Mouse (Mus musculus): Measurements from ENCODE around the gene Hist1h4m. TPM values are rescaled to one million over a fixed set of nuclear protein-coding genes. Genes with fewer than 3 reads are reported as not detected.
A peak's percentile ranks its signal among the peaks of the same experiment; 100 is the strongest.
"Not testable (repeated sequence)": the region's sequence is repeated elsewhere in the genome, so short reads cannot be mapped to it uniquely, and the experiment has no call there.

The Hist1h4m gene
- polyA plus RNA-seq, 1 experiment from 2014 or later, result not detected

DNA sequence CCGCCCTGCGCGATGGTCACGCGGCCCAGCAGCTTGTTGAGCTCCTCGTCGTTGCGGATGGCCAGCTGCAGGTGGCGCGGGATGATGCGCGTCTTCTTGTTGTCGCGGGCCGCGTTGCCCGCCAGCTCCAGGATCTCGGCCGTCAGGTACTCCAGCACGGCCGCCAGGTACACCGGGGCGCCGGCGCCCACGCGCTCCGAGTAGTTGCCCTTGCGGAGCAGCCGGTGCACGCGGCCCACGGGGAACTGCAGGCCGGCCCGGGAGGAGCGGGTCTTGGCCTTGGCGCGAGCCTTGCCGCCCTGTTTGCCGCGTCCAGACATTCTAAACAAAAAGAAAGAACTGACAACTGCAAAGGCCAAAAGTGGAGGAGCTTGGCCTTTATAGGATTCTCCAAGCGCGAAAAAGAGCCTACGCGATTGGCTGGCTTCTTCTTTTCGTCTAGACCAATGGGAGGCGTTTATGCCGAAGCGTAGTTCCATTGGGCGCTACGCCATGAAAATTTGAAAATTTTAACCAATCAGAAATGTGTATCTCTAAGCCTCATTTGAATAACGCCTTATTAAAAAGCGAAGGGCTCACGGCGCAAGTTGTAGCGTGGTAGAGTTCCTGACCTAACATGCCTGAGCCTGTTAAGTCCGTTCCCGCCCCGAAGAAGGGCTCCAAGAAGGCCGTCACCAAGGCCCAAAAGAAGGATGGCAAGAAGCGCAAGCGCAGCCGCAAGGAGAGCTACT, 24.5 kb upstream of the Hist1h4m start, which contains the start of the genes Hist1h2an and Hist1h2bp:
Gene Hist1h2an, minus strand, starts transcription at position 320 of the 731 bp plus-strand sequence.
Gene Hist1h2bp, plus strand, starts transcription at position 563 of the 731 bp plus-strand sequence.
- Histone ChIP-seq H3K4me3 (peak within 1 kb of the TSS; percentile 29), H3K27ac (peak within 1 kb of the TSS; percentile 68), H3K4me2 (replicated peaks) (peak within 1 kb of the TSS; percentile 57), H3K9ac (peak within 1 kb of the TSS; percentile 44; the same call in 1 of the 2 replicates), H3K4me1 (peaks cover 30% of the 10 kb centered on the region)
- under 1% methylated on average over 44 of the region's 63 CpGs for WGBS
- ATAC-seq (ENCODE audit: low FRiP score, low read depth), result peak; percentile 93
- not testable (repeated sequence) for H3K27me3 ChIP-seq (replicated peaks); H3K9me3 ChIP-seq; H3K36me3 ChIP-seq

GRCm38 (mm10) chr13:21787760-21788593, 23.6 kb upstream of the Hist1h4m start:
- Histone ChIP-seq H3K9ac (peak overlapping the region; percentile 40; the same call in 1 of the 2 replicates), H3K9me3 (no peaks in the 10 kb centered on the region), H3K4me1 (peaks cover 24% of the 10 kb centered on the region), H3K36me3 (no peaks in the 10 kb centered on the region), H3K27ac (no peak overlapping the region; the same call in 1 of the 2 replicates), H3K4me3 (peak overlapping the region; percentile 13; the same call in 1 of the 2 replicates), H3K4me2 (replicated peaks) (peak overlapping the region; percentile 56), H3K27me3 (replicated peaks) (no peaks in the 10 kb centered on the region)
- ATAC-seq (ENCODE audit: low FRiP score, low read depth), result peak; percentile 46
- 10% methylated on average over 16 of the region's 21 CpGs for WGBS

GRCm38 (mm10) chr13:21789925-21790324, 21.6 kb upstream of the Hist1h4m start:
- Histone ChIP-seq H3K27me3 (replicated peaks) (no peaks in the 10 kb centered on the region), H3K9ac (no peak overlapping the region), H3K9me3 (no peaks in the 10 kb centered on the region), H3K4me3 (no peak overlapping the region), H3K36me3 (no peaks in the 10 kb centered on the region), H3K27ac (no peak overlapping the region), H3K4me1 (peaks cover 16% of the 10 kb centered on the region), H3K4me2 (replicated peaks) (no peak overlapping the region)
- no peak for ATAC-seq (ENCODE audit: low FRiP score, low read depth)
- WGBS, result 57% methylated on average over 6 of the region's 6 CpGs

DNA sequence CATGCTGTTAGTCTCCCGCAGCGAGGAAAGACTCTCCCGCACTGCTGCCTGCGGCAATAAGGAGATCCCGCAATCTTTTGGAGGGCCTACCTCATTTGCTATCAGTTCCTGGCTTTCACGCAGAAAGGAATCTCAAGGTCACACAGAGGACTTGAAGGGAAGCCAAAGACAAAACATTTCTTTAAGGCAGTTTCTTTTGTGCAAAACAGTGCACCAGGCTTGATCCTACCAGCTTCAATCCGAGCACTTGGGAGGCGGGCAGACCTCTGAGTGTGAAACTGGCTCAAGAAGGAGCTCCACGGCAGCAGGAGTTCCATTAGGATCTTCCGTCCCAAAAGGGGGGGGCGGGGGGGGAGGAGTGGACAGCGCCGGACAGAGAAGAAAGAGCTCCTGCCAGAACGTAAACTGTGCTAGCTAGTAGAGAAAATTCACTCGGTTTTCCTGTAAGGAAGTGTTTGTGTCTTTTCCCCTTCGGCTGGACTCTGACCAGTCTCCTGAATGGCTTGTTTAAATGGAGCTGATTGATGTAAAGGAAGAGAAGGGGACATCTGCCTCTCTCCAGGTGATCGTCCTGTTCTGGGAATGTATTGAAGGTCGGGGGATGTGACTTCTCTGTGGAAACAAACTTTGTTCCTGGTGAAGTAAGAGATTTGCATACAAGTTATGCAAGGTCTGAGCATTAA, 20.8 kb upstream of the Hist1h4m start:
- Histone ChIP-seq H3K9ac (0 out of 2 replicates have a peak overlapping the region, but pooled peaks have one; percentile 35), H3K4me1 (peaks cover 16% of the 10 kb centered on the region), H3K9me3 (no peaks in the 10 kb centered on the region), H3K4me2 (replicated peaks) (peak overlapping the region; percentile 49), H3K27me3 (replicated peaks) (no peaks in the 10 kb centered on the region), H3K27ac (no peak overlapping the region), H3K4me3 (no peak overlapping the region), H3K36me3 (no peaks in the 10 kb centered on the region)
- 5% methylated on average over 18 of the region's 18 CpGs for WGBS
- no peak for ATAC-seq (ENCODE audit: low FRiP score, low read depth)

DNA sequence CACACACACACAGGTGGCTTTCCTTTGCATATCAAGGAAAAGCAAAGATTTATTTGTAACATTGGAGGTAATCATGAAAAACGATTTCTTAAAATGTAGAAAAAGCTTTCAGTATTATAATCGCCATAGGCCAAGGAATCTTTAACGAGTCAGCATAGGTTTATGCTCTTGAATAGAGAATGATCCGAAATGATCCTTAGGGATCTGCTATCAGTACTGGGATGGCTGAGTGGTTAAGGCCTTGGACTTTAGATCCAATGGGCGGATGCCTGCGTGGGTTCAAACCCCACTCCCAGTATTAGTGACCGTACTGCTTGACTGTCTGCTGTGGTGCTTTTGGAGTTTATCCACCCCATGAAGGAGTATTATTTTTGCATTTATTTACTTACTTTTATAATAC, 16.0 kb upstream of the Hist1h4m start:
- no peak overlapping the region for H3K27ac ChIP-seq
- 93% methylated on average over 7 of the region's 7 CpGs for WGBS
- no peak for ATAC-seq (ENCODE audit: low FRiP score, low read depth)
- H3K9me3 ChIP-seq, result no peaks in the 10 kb centered on the region
- H3K36me3 ChIP-seq, result no peaks in the 10 kb centered on the region
- no peaks in the 10 kb centered on the region for H3K27me3 ChIP-seq (replicated peaks)
- peaks cover 5% of the 10 kb centered on the region; the same call in 1 of the 2 replicates for H3K4me1 ChIP-seq
- H3K9ac ChIP-seq, result no peak overlapping the region
- no peak overlapping the region for H3K4me2 ChIP-seq (replicated peaks)
- no peak overlapping the region for H3K4me3 ChIP-seq

DNA sequence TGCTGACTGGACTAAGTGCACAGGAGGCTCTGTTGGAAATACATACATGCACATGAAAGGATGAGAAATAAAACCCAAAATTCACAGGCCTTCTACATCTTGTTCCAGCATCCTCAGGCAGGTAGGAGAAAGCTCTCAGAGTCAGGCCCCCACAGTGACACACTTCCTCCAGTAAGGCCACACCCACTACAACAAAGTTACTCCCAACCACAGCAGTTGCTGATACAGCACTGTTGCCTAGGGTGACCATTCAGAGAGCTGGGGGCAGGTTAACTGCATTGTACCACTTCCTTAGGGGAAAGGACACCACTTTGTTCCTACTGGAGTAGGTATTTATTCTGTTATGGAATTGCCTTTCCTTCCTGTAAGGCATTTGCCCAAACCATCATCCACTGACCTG, 14.4 kb upstream of the Hist1h4m start:
- not testable (repeated sequence) for H3K9me3 ChIP-seq; H3K9ac ChIP-seq; H3K27me3 ChIP-seq (replicated peaks); H3K4me2 ChIP-seq (replicated peaks); H3K4me3 ChIP-seq; H3K36me3 ChIP-seq; H3K4me1 ChIP-seq; ATAC-seq (ENCODE audit: low FRiP score, low read depth); H3K27ac ChIP-seq

DNA sequence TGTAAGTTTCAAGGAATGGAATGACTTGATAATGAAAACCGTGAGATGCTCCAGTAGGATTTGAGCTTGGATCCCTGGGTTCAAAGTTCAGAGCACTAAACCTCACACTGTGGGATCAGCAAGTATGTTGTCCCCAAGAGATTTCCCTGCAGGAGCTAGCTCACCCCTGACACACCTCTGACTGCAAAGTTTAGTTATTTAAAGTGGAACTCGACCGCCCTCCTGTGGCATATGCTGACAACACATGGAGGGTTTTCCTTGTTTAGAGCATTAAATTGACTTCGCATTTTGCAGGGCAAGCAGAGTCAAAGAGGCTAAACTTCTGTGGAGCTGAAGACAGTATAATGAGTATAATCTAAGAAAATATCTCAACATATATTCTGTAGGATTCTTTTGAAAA, 8.5 kb upstream of the Hist1h4m start:
- ATAC-seq (ENCODE audit: low FRiP score, low read depth), result peak; percentile 83
- not testable (repeated sequence) for H3K27me3 ChIP-seq (replicated peaks); H3K4me3 ChIP-seq; H3K4me2 ChIP-seq (replicated peaks); H3K4me1 ChIP-seq; H3K27ac ChIP-seq; H3K36me3 ChIP-seq; H3K9ac ChIP-seq; H3K9me3 ChIP-seq
- no CpG with 5 or more reads among the region's 4 CpGs for WGBS

DNA sequence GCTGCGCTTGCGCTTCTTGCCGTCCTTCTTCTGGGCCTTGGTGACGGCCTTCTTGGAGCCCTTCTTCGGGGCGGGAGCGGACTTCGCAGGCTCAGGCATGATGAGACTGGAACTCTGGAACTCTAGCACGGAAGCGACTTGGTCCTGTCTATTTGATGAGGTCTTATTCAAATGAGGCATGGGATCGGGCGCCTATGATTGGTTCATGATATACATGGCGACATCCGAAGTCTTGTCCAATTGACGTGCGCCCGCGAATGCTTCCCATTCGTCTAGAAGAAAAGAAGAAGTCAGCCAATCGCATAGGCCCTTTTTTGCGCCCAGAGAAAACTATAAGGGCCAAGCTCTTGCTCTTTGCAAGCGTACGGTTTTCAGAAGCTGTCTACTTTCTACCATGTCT, 1.5 kb upstream of the Hist1h4m start, which contains the start of the genes Hist1h2bq and Hist1h2ao:
Gene Hist1h2bq, minus strand, starts transcription at position 125 of the 400 bp plus-strand sequence.
Gene Hist1h2ao, plus strand, starts transcription at position 393 of the 400 bp plus-strand sequence.
- ATAC-seq (ENCODE audit: low FRiP score, low read depth), result peak; percentile 97
- not testable (repeated sequence) for H3K4me2 ChIP-seq (replicated peaks); H3K4me3 ChIP-seq; H3K27ac ChIP-seq; H3K9ac ChIP-seq; H3K4me1 ChIP-seq; H3K27me3 ChIP-seq (replicated peaks); H3K36me3 ChIP-seq; H3K9me3 ChIP-seq
- no CpG with 5 or more reads among the region's 23 CpGs for WGBS

- H3K36me3 ChIP-seq; H3K4me3 ChIP-seq; H3K4me2 ChIP-seq (replicated peaks); H3K9ac ChIP-seq; H3K9me3 ChIP-seq; H3K27ac ChIP-seq; H3K4me1 ChIP-seq; H3K27me3 ChIP-seq (replicated peaks): not testable (repeated sequence)
- ATAC-seq (ENCODE audit: low FRiP score, low read depth), result peak; percentile 46
- no CpG with 5 or more reads among the region's 8 CpGs for WGBS
Observed at GRCm38 (mm10) chr13:21811074-21811473, 472 bp upstream of the Hist1h4m start.

DNA sequence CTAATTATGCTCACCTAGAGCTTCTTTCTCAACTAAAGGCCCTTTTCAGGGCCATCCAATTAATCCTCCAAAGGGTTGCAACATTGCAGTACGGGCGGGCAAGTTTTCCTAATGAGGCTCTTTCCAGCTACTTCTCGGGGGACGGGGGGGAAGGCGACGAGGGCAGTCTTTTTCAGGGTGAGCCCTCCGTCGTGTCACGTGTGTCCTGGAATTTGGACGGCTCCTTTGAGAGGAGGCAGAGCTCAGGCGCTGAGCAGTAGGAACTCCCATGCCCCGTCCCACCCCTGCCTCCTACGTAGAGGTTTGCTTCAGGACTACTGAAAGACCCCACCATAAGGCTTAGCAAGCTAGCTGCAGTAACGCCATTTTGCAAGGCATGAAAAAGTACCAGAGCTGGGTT, 546 bp downstream of the Hist1h4m start:
- ATAC-seq (ENCODE audit: low FRiP score, low read depth), result peak; percentile 19; the same call in 1 of the 2 replicates
- H3K27me3 ChIP-seq (replicated peaks); H3K27ac ChIP-seq; H3K4me3 ChIP-seq; H3K36me3 ChIP-seq; H3K9ac ChIP-seq; H3K9me3 ChIP-seq; H3K4me1 ChIP-seq: not testable (repeated sequence)
- peak overlapping the region; percentile 48 for H3K4me2 ChIP-seq (replicated peaks)
- under 1% methylated on average over 14 of the region's 14 CpGs for WGBS

DNA sequence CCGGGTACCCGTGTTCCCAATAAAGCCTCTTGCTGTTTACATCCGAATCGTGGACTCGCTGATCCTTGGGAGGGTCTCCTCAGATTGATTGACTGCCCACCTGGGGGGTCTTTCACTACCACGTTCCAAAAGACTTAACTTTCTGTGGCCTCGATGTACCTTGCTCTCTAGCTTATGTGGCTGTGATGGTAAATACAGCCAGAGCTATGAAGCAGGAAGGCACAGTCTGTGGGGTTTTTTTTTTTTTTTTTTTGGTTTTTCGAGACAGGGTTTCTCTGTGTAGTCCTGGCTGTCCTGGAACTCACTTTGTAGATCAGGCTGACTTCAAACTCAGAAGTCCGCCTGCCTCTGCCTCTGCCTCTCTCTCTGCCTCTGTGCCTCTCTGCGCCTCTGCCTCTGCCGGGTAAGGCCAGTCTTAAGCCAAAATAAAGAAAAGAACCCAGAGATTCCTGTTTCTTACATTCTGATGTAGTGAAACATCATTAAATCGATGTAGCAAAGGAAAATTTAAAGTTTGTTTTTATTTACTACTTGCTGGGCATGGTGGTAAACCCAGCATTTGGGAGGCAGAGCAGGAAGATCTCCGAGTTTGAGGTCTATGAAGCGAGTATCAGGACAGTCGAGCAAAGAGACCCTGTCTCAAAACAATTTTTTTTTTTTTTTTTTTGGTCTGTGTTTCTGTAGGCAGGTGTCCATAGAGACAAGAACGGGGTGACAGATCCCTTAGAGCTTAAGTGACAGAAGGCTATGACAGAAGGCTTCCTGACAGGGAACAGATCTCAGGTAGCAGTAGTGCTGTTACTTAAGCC, 8.7 kb downstream of the Hist1h4m start:
- not testable (repeated sequence) for H3K36me3 ChIP-seq; ATAC-seq (ENCODE audit: low FRiP score, low read depth); H3K9ac ChIP-seq; H3K4me2 ChIP-seq (replicated peaks); H3K27ac ChIP-seq; H3K9me3 ChIP-seq; H3K27me3 ChIP-seq (replicated peaks); H3K4me1 ChIP-seq; H3K4me3 ChIP-seq
- WGBS, result 69% methylated on average over 6 of the region's 16 CpGs
